Mouse (Mus musculus) hindbrain, embryonic 11.5 days (tissue): ENCODE measurements at regions not wholly inside any gene's neighbourhood (a gene's known extent, or its start where the extent isn't known, plus 50 kb on each side); places are given as distances from the start of the nearest gene placed in this dataset.

Experiments used
- ATAC-seq: fragments of 200-750 bp; cut with Nextera tagmentation; 2 replicates; pipeline ENCODE4 v1.8.0; 2017; ENCODE audit warnings: mild to moderate bottlenecking, moderate TSS enrichment, moderate library complexity; ENCODE audit not compliant: low FRiP score
- DNase-seq: peaks from one replicate; pipeline ENCODE4 v3.0.0-alpha.2; 2015; ENCODE audit warnings: low spot score
- H3K27ac ChIP-seq: fragments of 300-500 bp; sonication (generic); 2 replicates; pipeline ENCODE4 v1.5.1; 2014; ENCODE audit warnings: mild to moderate bottlenecking, low read depth, low read length
- H3K27me3 ChIP-seq: fragments of 300-500 bp; sonication (generic); 2 replicates; pipeline ENCODE4 v1.6.1; 2014; ENCODE audit warnings: mild to moderate bottlenecking, low read length, moderate library complexity, mixed read lengths; ENCODE audit not compliant: control insufficient read depth, insufficient read depth
- H3K36me3 ChIP-seq: fragments of 300-500 bp; sonication (generic); 2 replicates; pipeline ENCODE4 v1.6.1; 2014; ENCODE audit warnings: mild to moderate bottlenecking, low read length, moderate library complexity, mixed read lengths; ENCODE audit not compliant: control insufficient read depth, insufficient read depth
- H3K4me1 ChIP-seq: fragments of 300-500 bp; sonication (generic); replicated peaks from 2 replicates; pipeline ENCODE4 v1.6.1; 2014; ENCODE audit warnings: low read length, mixed read lengths; ENCODE audit not compliant: control insufficient read depth, insufficient read depth
- H3K4me2 ChIP-seq: fragments of 300-500 bp; sonication (generic); replicated peaks from 2 replicates; pipeline ENCODE4 v1.6.1; 2014; ENCODE audit warnings: mild to moderate bottlenecking, low read depth, low read length
- H3K4me3 ChIP-seq: fragments of 300-500 bp; sonication (generic); 2 replicates; pipeline ENCODE4 v1.5.1; 2014; ENCODE audit warnings: low read depth, low read length
- H3K9ac ChIP-seq: fragments of 300-500 bp; sonication (generic); 2 replicates; pipeline ENCODE4 v1.6.1; 2014; ENCODE audit warnings: low read depth, low read length
- H3K9me3 ChIP-seq: fragments of 300-500 bp; sonication (generic); 2 replicates; pipeline ENCODE4 v1.6.1; 2016; ENCODE audit warnings: low read length; ENCODE audit not compliant: control insufficient read depth
- WGBS: fragments of 180-500 bp; shearing (Covaris S2); extraction: QIAGEN DNeasy Blood & Tissue Kit; methylation state at CpG from one replicate; pipeline ENCODE4 v1.1.7; 2014; 5-methylcytosine and 5-hydroxymethylcytosine counted together

GRCm38 (mm10) chr16:30821911-30822578 lies 222.5 kb downstream of the Fam43a start:
- DNase-seq (peak; percentile 8), ATAC-seq (no peak)
- Histone ChIP-seq H3K4me2 (no peak overlapping the region), H3K4me1 (no peaks in the 10 kb centered on the region), H3K9ac (no peak overlapping the region), H3K27ac (no peak overlapping the region), H3K9me3 (no peaks in the 10 kb centered on the region), H3K36me3 (no peaks in the 10 kb centered on the region), H3K4me3 (no peak overlapping the region), H3K27me3 (no peaks in the 10 kb centered on the region)
- WGBS: 67% methylated on average over 13 of the region's 13 CpGs

- WGBS: 69% methylated on average over 3 of the region's 3 CpGs
- no peaks in the 10 kb centered on the region for H3K36me3 ChIP-seq
- H3K4me2 ChIP-seq: no peak overlapping the region
- ATAC-seq (no peak), DNase-seq (no peak)
- H3K4me1 ChIP-seq: no peaks in the 10 kb centered on the region
- no peaks in the 10 kb centered on the region for H3K27me3 ChIP-seq
- H3K9me3 ChIP-seq: no peaks in the 10 kb centered on the region
- no peak overlapping the region for H3K4me3 ChIP-seq
- no peak overlapping the region for H3K27ac ChIP-seq
- H3K9ac ChIP-seq: no peak overlapping the region
These were observed 226.6 kb downstream of the Fam43a start for GRCm38 (mm10) chr16:30826128-30826527.

GRCm38 (mm10) chr16:30827901-30828608 lies 228.5 kb downstream of the Fam43a start:
- no peaks in the 10 kb centered on the region for H3K36me3 ChIP-seq
- DNase-seq: no peak
- no peak overlapping the region for H3K4me3 ChIP-seq
- H3K27ac ChIP-seq: no peak overlapping the region
- H3K9me3 ChIP-seq: no peaks in the 10 kb centered on the region
- no peak overlapping the region for H3K9ac ChIP-seq
- ATAC-seq: no peak
- WGBS: 89% methylated on average over 9 of the region's 9 CpGs
- no peak overlapping the region for H3K4me2 ChIP-seq
- no peaks in the 10 kb centered on the region for H3K27me3 ChIP-seq
- no peaks in the 10 kb centered on the region for H3K4me1 ChIP-seq

- DNase-seq: no peak
- H3K4me3 ChIP-seq: no peak overlapping the region
- WGBS: 75% methylated on average over 3 of the region's 3 CpGs
- H3K36me3 ChIP-seq: no peaks in the 10 kb centered on the region
- no peak overlapping the region for H3K27ac ChIP-seq
- no peaks in the 10 kb centered on the region for H3K9me3 ChIP-seq
- no peak overlapping the region for H3K9ac ChIP-seq
- H3K4me1 ChIP-seq: no peaks in the 10 kb centered on the region
- no peak for ATAC-seq
- H3K4me2 ChIP-seq: no peak overlapping the region
- H3K27me3 ChIP-seq: no peaks in the 10 kb centered on the region
These were observed 235.0 kb downstream of the Fam43a start for GRCm38 (mm10) chr16:30834561-30834960.

- H3K4me2 ChIP-seq: no peak overlapping the region
- DNase-seq (no peak), ATAC-seq (no peak)
- no peaks in the 10 kb centered on the region for H3K27me3 ChIP-seq
- H3K27ac ChIP-seq: no peak overlapping the region
- 57% methylated on average over 2 of the region's 2 CpGs for WGBS
- H3K9ac ChIP-seq: no peak overlapping the region
- no peaks in the 10 kb centered on the region for H3K4me1 ChIP-seq
- no peaks in the 10 kb centered on the region for H3K9me3 ChIP-seq
- H3K4me3 ChIP-seq: no peak overlapping the region
- no peaks in the 10 kb centered on the region for H3K36me3 ChIP-seq
These were observed 236.2 kb downstream of the Fam43a start for GRCm38 (mm10) chr16:30835678-30836077.

- no peak for DNase-seq
- WGBS: 88% methylated on average over 2 of the region's 2 CpGs
- Histone ChIP-seq H3K4me2 (no peak overlapping the region), H3K36me3 (no peaks in the 10 kb centered on the region), H3K4me3 (no peak overlapping the region), H3K27ac (no peak overlapping the region), H3K27me3 (no peaks in the 10 kb centered on the region), H3K9me3 (no peaks in the 10 kb centered on the region), H3K9ac (no peak overlapping the region), H3K4me1 (no peaks in the 10 kb centered on the region)
- ATAC-seq: no peak
These were observed 238.4 kb downstream of the Xxylt1 start for GRCm38 (mm10) chr16:30842831-30843230.

- H3K9ac ChIP-seq: no peak overlapping the region
- H3K4me2 ChIP-seq: no peak overlapping the region
- 73% methylated on average over 1 of the region's 1 CpGs for WGBS
- no peaks in the 10 kb centered on the region for H3K36me3 ChIP-seq
- ATAC-seq (no peak), DNase-seq (no peak)
- no peak overlapping the region for H3K4me3 ChIP-seq
- no peaks in the 10 kb centered on the region for H3K27me3 ChIP-seq
- H3K4me1 ChIP-seq: no peaks in the 10 kb centered on the region
- no peaks in the 10 kb centered on the region for H3K9me3 ChIP-seq
- no peak overlapping the region for H3K27ac ChIP-seq
These were observed 228.6 kb downstream of the Xxylt1 start for GRCm38 (mm10) chr16:30852595-30852994.

GRCm38 (mm10) chr16:30854716-30855115 lies 226.5 kb downstream of the Xxylt1 start:
- Histone ChIP-seq H3K4me3 (no peak overlapping the region), H3K9ac (no peak overlapping the region), H3K27me3 (no peaks in the 10 kb centered on the region), H3K9me3 (no peaks in the 10 kb centered on the region), H3K4me1 (no peaks in the 10 kb centered on the region), H3K4me2 (no peak overlapping the region), H3K36me3 (no peaks in the 10 kb centered on the region), H3K27ac (no peak overlapping the region)
- ATAC-seq (no peak), DNase-seq (no peak)
- WGBS: 80% methylated on average over 4 of the region's 4 CpGs

GRCm38 (mm10) chr16:30857656-30858055 lies 223.6 kb downstream of the Xxylt1 start:
- H3K4me2 ChIP-seq: no peak overlapping the region
- 91% methylated on average over 2 of the region's 2 CpGs for WGBS
- no peak overlapping the region for H3K4me3 ChIP-seq
- DNase-seq: no peak
- no peaks in the 10 kb centered on the region for H3K9me3 ChIP-seq
- no peak overlapping the region for H3K9ac ChIP-seq
- no peak for ATAC-seq
- H3K36me3 ChIP-seq: no peaks in the 10 kb centered on the region
- no peaks in the 10 kb centered on the region for H3K27me3 ChIP-seq
- no peaks in the 10 kb centered on the region for H3K4me1 ChIP-seq
- H3K27ac ChIP-seq: no peak overlapping the region
